Mouse (Mus musculus): ENCODE data around the gene Rsph3a.
"Not testable (repeated sequence)": the region's sequence is repeated elsewhere in the genome, so short reads cannot be mapped to it uniquely, and the experiment has no call there.

DNA sequence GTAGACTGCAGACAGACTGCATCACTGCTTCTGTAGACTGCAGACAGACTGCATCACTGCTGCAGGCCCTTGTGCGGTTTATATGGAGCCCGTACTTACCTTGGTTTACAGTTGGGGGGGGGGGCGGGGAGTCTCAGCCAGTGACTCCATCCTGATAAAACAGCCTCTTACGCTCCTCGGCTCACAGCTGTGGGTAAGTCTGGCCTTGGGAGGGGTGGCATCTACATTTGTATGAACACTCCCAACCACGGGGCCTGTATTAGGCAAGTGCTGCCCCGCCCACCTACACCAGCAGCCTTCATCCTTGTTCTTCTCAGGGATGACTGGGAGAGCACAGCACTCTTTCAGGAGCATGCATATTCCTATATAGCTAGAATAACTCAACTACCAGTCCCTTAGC, 41.6 kb downstream of the Rsph3a start:
- TF ChIP-seq POLR2A (IDR thresholded peaks at IDR 0.05; ENCODE audit: low read depth, low read length); CTCF (IDR thresholded peaks at IDR 0.05; ENCODE audit: extremely low read depth, insufficient read depth, insufficient read length, insufficient replicate concordance): not testable (repeated sequence)

Data from spleen, adult 2 months (tissue).